ENCODE assay signal across 8 mouse cellular contexts in genomic region chr11:80079751-80080150, GRCm38 (mm10). TPM values are rescaled to one million over a fixed set of nuclear protein-coding genes. Genes with fewer than 3 reads are reported as not detected.
A peak's percentile ranks its signal among the peaks of the same experiment; 100 is the strongest.
DNase-seq lines count a peak whose midpoint lies in the region; ATAC-seq and TF ChIP-seq lines count a peak whose summit lies in the region.

No protein-coding gene starts in this region.

- no peaks in the 10 kb centered on the region for H3K27me3 ChIP-seq in erythroblast, embryonic 14.5 days (ENCODE audit: control insufficient read depth)
- H3K27me3 ChIP-seq in C2C12 (ENCODE audit: control insufficient read depth, insufficient read depth, insufficient read length), result no peaks in the 10 kb centered on the region
- no peaks in the 10 kb centered on the region for H3K27me3 ChIP-seq in forebrain, postnatal 0 days (ENCODE audit: insufficient read depth, low read length)
- no peaks in the 10 kb centered on the region for H3K27me3 ChIP-seq in liver, embryonic 14.5 days (ENCODE audit: control insufficient read depth, insufficient read depth, low read length)

- peak overlapping the region; percentile 99 for H3K4me3 ChIP-seq in erythroblast, embryonic 14.5 days (replicated peaks)
- H3K4me3 ChIP-seq in C2C12 (ENCODE audit: insufficient read depth, poor library complexity, severe bottlenecking), result peak overlapping the region; percentile 79
- peak overlapping the region; percentile 77; the same call in 1 of the 2 replicates for H3K4me3 ChIP-seq in forebrain, postnatal 0 days (ENCODE audit: low read depth, low read length)
- peak overlapping the region; percentile 89 to 99 for H3K4me3 ChIP-seq in liver, embryonic 14.5 days (ENCODE audit: insufficient read depth in 1 of 2, low read depth in 2 of 2, low read length in 2 of 2)

- peak; percentile 77 for TF ChIP-seq EP300 in liver, embryonic 14.5 days (IDR thresholded peaks at IDR 0.05; ENCODE audit: low read depth)

- peak overlapping the region; percentile 87 for H3ac ChIP-seq in C2C12 (ENCODE audit: control insufficient read depth, insufficient read length, low read depth)

- peaks cover 6% of the 10 kb centered on the region for H3K9me3 ChIP-seq in erythroblast, embryonic 14.5 days (ENCODE audit: control insufficient read depth, low read length)
- H3K9me3 ChIP-seq in forebrain, postnatal 0 days (ENCODE audit: low read length), result no peaks in the 10 kb centered on the region
- no peaks in the 10 kb centered on the region for H3K9me3 ChIP-seq in liver, embryonic 14.5 days (ENCODE audit: control insufficient read depth, low read length)

- no peak overlapping the region for H3K27ac ChIP-seq in forebrain, postnatal 0 days (ENCODE audit: low read depth, low read length)
- peak overlapping the region; percentile 97 for H3K27ac ChIP-seq in liver, embryonic 14.5 days

- peaks cover 31% of the 10 kb centered on the region for H3K79me3 ChIP-seq in C2C12 (ENCODE audit: low read depth)

- WGBS in forebrain, postnatal 0 days, result 72% methylated on average over 6 of the region's 6 CpGs
- 8% methylated on average over 6 of the region's 6 CpGs for WGBS in liver, embryonic 14.5 days (ENCODE audit: insufficient replicate concordance)

- peak overlapping the region; percentile 77 for H3K4me2 ChIP-seq in forebrain, postnatal 0 days (ENCODE audit: low read depth)
- peak overlapping the region; percentile 86 for H3K4me2 ChIP-seq in liver, embryonic 14.5 days (ENCODE audit: low read depth)

- peaks cover 56% of the 10 kb centered on the region for H3K36me3 ChIP-seq in erythroblast, embryonic 14.5 days (ENCODE audit: control insufficient read depth)
- peaks cover 11% of the 10 kb centered on the region for H3K36me3 ChIP-seq in C2C12 (ENCODE audit: control insufficient read depth, insufficient read depth)
- no peaks in the 10 kb centered on the region for H3K36me3 ChIP-seq in forebrain, postnatal 0 days (ENCODE audit: insufficient read depth)
- peaks cover 26% of the 10 kb centered on the region for H3K36me3 ChIP-seq in liver, embryonic 14.5 days (replicated peaks; ENCODE audit: control insufficient read depth, insufficient read depth, low read depth)

- no peak overlapping the region for H3K9ac ChIP-seq in forebrain, postnatal 0 days
- peak overlapping the region; percentile 97 for H3K9ac ChIP-seq in liver, embryonic 14.5 days (replicated peaks)

- no peak for TF ChIP-seq CTCF in C2C12 (IDR thresholded peaks at IDR 0.05; ENCODE audit: control insufficient read depth, insufficient read depth, insufficient read length)
- no peak for TF ChIP-seq CTCF in forebrain, postnatal 0 days (IDR thresholded peaks at IDR 0.05; ENCODE audit: low read depth)
- no peak for TF ChIP-seq CTCF in liver, embryonic 14.5 days (IDR thresholded peaks at IDR 0.05; ENCODE audit: low read depth)

- H3K4me1 ChIP-seq in erythroblast, embryonic 14.5 days (ENCODE audit: control insufficient read depth), result peaks cover 65% of the 10 kb centered on the region
- 0 out of 2 replicates have a peak, but pooled peaks cover 5% of the 10 kb centered on the region for H3K4me1 ChIP-seq in forebrain, postnatal 0 days (ENCODE audit: insufficient read depth)
- peaks cover 26% of the 10 kb centered on the region in 2 experiments for H3K4me1 ChIP-seq in liver, embryonic 14.5 days (replicated peaks; ENCODE audit: control insufficient read depth in 2 of 2, insufficient read depth in 2 of 2, low read length in 1 of 2)

- H3K79me2 ChIP-seq in C2C12 (ENCODE audit: control insufficient read depth, insufficient read depth), result peaks cover 58% of the 10 kb centered on the region

- DNase-seq in forebrain, postnatal 0 days, result no peak
- DNase-seq in liver, embryonic 14.5 days (ENCODE audit: low read depth in 3 of 3, low spot score in 3 of 3), result peak in 2 of 3 experiments; percentile 56 to 64
- DNase-seq in adrenal gland, adult 2 months, result no peak
- DNase-seq in testis, postnatal 14 days (ENCODE audit: low spot score), result no peak

- no peak for ATAC-seq in erythroblast, adult 5-6 weeks (replicated peaks; ENCODE audit: low FRiP score, poor library complexity, severe bottlenecking)
- no peak for ATAC-seq in forebrain, postnatal 0 days
- ATAC-seq in liver, embryonic 14.5 days (ENCODE audit: insufficient read depth), result no peak
- no peak for ATAC-seq in megakaryocyte progenitor cell, adult 5-6 weeks (replicated peaks; ENCODE audit: poor library complexity)

TF ChIP-seq in C2C12, 6 proteins besides CTCF, POLR2A, EP300 and RAD21:
- no peak for TF ChIP-seq MAX (IDR thresholded peaks at IDR 0.05)
- TF ChIP-seq FOSL1 (IDR thresholded peaks at IDR 0.05; ENCODE audit: insufficient read depth, low read length, poor library complexity, severe bottlenecking), result no peak
- no peak for TF ChIP-seq CEBPB (IDR thresholded peaks at IDR 0.05; ENCODE audit: low read depth)
- TF ChIP-seq USF1 (IDR thresholded peaks at IDR 0.05; ENCODE audit: low read depth), result no peak
- TF ChIP-seq MYOG (IDR thresholded peaks at IDR 0.05; ENCODE audit: control insufficient read depth, extremely low read depth, insufficient read length), result no peak
- TF ChIP-seq MYOD1 (IDR thresholded peaks at IDR 0.05; ENCODE audit: control insufficient read depth, insufficient read length, low read depth), result no peak
TF ChIP-seq in C2C12: peak in this region for 0.

RNA-seq across cellular contexts. Expression of gene Crlf3, which starts 1.0 kb away (rescaled TPM):
- polyA plus RNA-seq in erythroblast, embryonic 14.5 days (2012), result 4.8 TPM in 2 replicates
- total RNA-seq in erythroblast, adult 5-6 weeks (2015; ENCODE audit: low replicate concordance), result 57.5 and 58.4 TPM in 2 replicates
- total RNA-seq in erythroblast, adult 5-6 weeks (2017; ENCODE audit: low replicate concordance), result 82.4 and 107 TPM in 2 replicates
- polyA plus RNA-seq in C2C12 (2012; fragmentation: generic; extraction: Trizol), result 18.0 TPM
- 11.2 and 12.0 TPM in 2 replicates for total RNA-seq in forebrain, postnatal 0 days (2014; rRNA removed)
- 9.6 TPM in 2 replicates for polyA plus RNA-seq in forebrain, postnatal 0 days (2015; fragmentation: Nextera tagmentation; extraction: Ambion mirVana)
- 32.4 and 49.4 TPM in 2 replicates for polyA plus RNA-seq in liver, embryonic 14.5 days (2012; rRNA removed)
- 81.1 and 84.2 TPM in 2 replicates for polyA plus RNA-seq in liver, embryonic 14.5 days (2014; fragmentation: Nextera tagmentation; extraction: Ambion mirVana)
- 65.2 and 69.4 TPM in 2 replicates for total RNA-seq in megakaryocyte progenitor cell, adult 5-6 weeks (2015)
- 87.4 and 95.7 TPM in 2 replicates for total RNA-seq in megakaryocyte progenitor cell, adult 5-6 weeks (2017)
- total RNA-seq in adrenal gland, adult 2 months (2021), result 10 to 100 TPM; 14.6 to 15.7 TPM
- 2.1 and 2.9 TPM in 2 replicates for polyA plus RNA-seq in adrenal gland, adult 2 months (2012; rRNA removed)

RNA-seq across cellular contexts. Expression of gene Atad5, which starts 9.4 kb away (rescaled TPM):
- 0.20 and 0.47 TPM in 2 replicates for polyA plus RNA-seq in erythroblast, embryonic 14.5 days (2012)
- 25.1 and 32.1 TPM in 2 replicates for total RNA-seq in erythroblast, adult 5-6 weeks (2015; ENCODE audit: low replicate concordance)
- 25.4 and 38.9 TPM in 2 replicates for total RNA-seq in erythroblast, adult 5-6 weeks (2017; ENCODE audit: low replicate concordance)
- 1.9 TPM for polyA plus RNA-seq in C2C12 (2012; fragmentation: generic; extraction: Trizol)
- 8.9 and 10.6 TPM in 2 replicates for total RNA-seq in forebrain, postnatal 0 days (2014; rRNA removed)
- 1.9 and 3.2 TPM in 2 replicates for polyA plus RNA-seq in forebrain, postnatal 0 days (2015; fragmentation: Nextera tagmentation; extraction: Ambion mirVana)
- 7.1 and 10.9 TPM in 2 replicates for polyA plus RNA-seq in liver, embryonic 14.5 days (2012; rRNA removed)
- 11.6 and 11.8 TPM in 2 replicates for polyA plus RNA-seq in liver, embryonic 14.5 days (2014; fragmentation: Nextera tagmentation; extraction: Ambion mirVana)
- 37.0 and 42.8 TPM in 2 replicates for total RNA-seq in megakaryocyte progenitor cell, adult 5-6 weeks (2015)
- 28.2 and 42.1 TPM in 2 replicates for total RNA-seq in megakaryocyte progenitor cell, adult 5-6 weeks (2017)
- total RNA-seq in adrenal gland, adult 2 months (2021), result 1 to 10 TPM; 1.3 to 1.9 TPM
- polyA plus RNA-seq in adrenal gland, adult 2 months (2012; rRNA removed), result 0.27 and 0.42 TPM in 2 replicates

Comparison
In these comparisons a context has a peak if more than half of its experiments do, and no peak if none do; other contexts are left out.
1. DNase-seq: peak in liver, embryonic 14.5 days (2 of 3); none in forebrain, postnatal 0 days (single experiment), adrenal gland, adult 2 months (single experiment) and testis, postnatal 14 days (single experiment).
2. Peak in every context shown above with its lines, with median percentiles within 50 percentile points of each other: H3K4me3 ChIP-seq.